Mouse (Mus musculus): ENCODE results near the gene Cdyl.

DNA sequence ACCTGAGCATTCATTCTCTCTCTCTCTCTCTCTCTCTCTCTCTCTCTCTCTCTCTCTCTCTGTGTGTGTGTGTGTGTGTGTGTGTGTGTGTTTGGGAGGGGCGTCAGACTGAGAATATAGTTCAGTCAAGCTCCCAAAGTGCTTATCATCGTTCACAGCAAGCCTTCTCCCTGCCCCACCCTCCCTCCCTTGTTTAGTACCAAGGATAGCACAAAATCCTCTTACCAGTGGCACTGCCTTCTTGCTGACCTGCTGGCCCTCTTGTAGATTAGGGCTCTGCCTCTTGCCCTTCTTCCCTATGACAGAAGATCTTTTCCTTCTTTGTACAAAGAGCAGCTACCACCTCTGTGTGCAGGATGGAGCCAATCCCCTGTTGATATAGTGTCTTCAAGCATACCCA, 136.3 kb downstream of the Cdyl start:
- TF ChIP-seq POLR2A (IDR thresholded peaks at IDR 0.05; ENCODE audit: insufficient read depth, low read length), result no peak
- TF ChIP-seq CTCF (IDR thresholded peaks at IDR 0.05; ENCODE audit: low read depth, low read length), result no peak

Measured in ES-Bruce4 (cell line).